Mouse (Mus musculus): ENCODE results near the gene Ndufaf5. TPM values are rescaled to one million over a fixed set of nuclear protein-coding genes. Genes with fewer than 3 reads are reported as not detected.

Ndufaf5 gene
- total RNA-seq, 2 experiments from 2014 or later, result 35.9 to 36.3 TPM

Other genes starting within 250 kb of the Ndufaf5 start
- gene Tasp1, start 103.8 kb upstream of the Ndufaf5 start, total RNA-seq (2021), result 1 to 10 TPM; 4.6 to 5.2 TPM
- gene Gm17374, start 18.6 kb upstream of the Ndufaf5 start, total RNA-seq (2021), result not detected
- 10 to 100 TPM; 10.2 to 12.5 TPM for gene Esf1, start 85 bp upstream of the Ndufaf5 start, total RNA-seq (2021)
- gene Sel1l2, start 219.1 kb downstream of the Ndufaf5 start, total RNA-seq (2021), result under 1 TPM; 0.15 to 0.23 TPM
- gene Macrod2, start 224.7 kb downstream of the Ndufaf5 start, total RNA-seq (2021), result 10 to 100 TPM; 14.0 to 18.0 TPM